Mouse (Mus musculus): ENCODE results near the gene Pmp22.

GRCm38 (mm10) chr11:63188803-63189202 is 60.0 kb downstream of the Pmp22 start:
- no peak for TF ChIP-seq CTCF (IDR thresholded peaks at IDR 0.05; ENCODE audit: control insufficient read depth, insufficient read depth, low read length)
- no peak for TF ChIP-seq POLR2A (IDR thresholded peaks at IDR 0.05; ENCODE audit: borderline replicate concordance, control insufficient read depth, low read depth, low read length)

Data from bone marrow, adult 2 months (tissue).